ENCODE assay signal across 13 mouse cellular contexts in the genomic region with DNA sequence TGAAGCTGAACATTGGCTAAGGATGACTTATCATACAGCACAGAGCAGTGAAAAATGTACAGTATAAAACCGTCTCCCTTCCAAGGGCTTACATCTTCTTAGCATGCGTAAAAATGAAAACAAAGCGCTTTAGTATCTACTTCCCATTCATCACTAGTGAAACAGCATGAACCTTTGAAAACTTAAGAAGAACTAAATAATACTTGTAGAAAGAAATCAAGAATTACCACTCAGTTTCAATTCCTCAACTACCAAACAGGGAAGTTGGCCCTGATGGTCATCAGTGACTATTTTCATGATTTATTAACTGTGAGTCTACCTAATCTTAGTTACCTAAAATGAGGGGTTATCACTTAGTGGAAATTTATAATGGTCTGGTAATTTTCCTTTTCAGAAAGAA.
"Had no signal": no experiment of that assay in that cellular context is flagged by ENCODE, and none has a peak within 500 bp of the region (broad histone marks: within the 10 kb centered on the region; RNA-seq: fewer than 3 reads in every experiment).

No protein-coding gene starts in this region.

- H3K4me1 ChIP-seq: liver, embryonic 13.5 days had no signal

- H3K27me3 ChIP-seq: limb, embryonic 15.5 days; liver, embryonic 13.5 days had no signal

- H3K4me3 ChIP-seq: layer of hippocampus, adult 2 months; limb, embryonic 15.5 days; liver, embryonic 13.5 days had no signal

- ATAC-seq: intestine, embryonic 16.5 days had no signal

- DNase-seq: kidney, adult 9 months; kidney, postnatal 25 days; layer of hippocampus, adult 9-11 months; liver, embryonic 13.5 days; lung, adult 2 months; lung, postnatal 14 days; lung, postnatal 4 days; midbrain, embryonic 14.5 days; thymus, adult 18-20 months; thymus, postnatal 36 days had no signal

- H3K36me3 ChIP-seq: liver, embryonic 13.5 days had no signal

- H3K9ac ChIP-seq: limb, embryonic 15.5 days; liver, embryonic 13.5 days had no signal

- H3K27ac ChIP-seq: layer of hippocampus, adult 2 months; limb, embryonic 15.5 days; liver, embryonic 13.5 days had no signal
